Mouse (Mus musculus) macrophage (primary cell): ENCODE data around the gene Cdh22. TPM values are rescaled to one million over a fixed set of nuclear protein-coding genes. Genes with fewer than 3 reads are reported as not detected.

Experiments used
- H3K27ac ChIP-seq: fragments of 350-480 bp; formaldehyde crosslinking; 2 replicates; pipeline ENCODE4 v1.9.0; 2021
- H3K36me3 ChIP-seq: fragments of 350-480 bp; formaldehyde crosslinking; 2 replicates; pipeline ENCODE4 v1.9.0; 2021; ENCODE audit errors: inconsistent target
- H3K4me3 ChIP-seq: fragments of 350-480 bp; formaldehyde crosslinking; 2 replicates; pipeline ENCODE4 v1.9.0; 2021; ENCODE audit errors: inconsistent target
- H3K79me2 ChIP-seq: fragments of 350-480 bp; formaldehyde crosslinking; 2 replicates; pipeline ENCODE4 v1.9.0; 2021; ENCODE audit errors: inconsistent target
- WGBS: methylation state at CpG from one replicate; pipeline ENCODE4 v1.1.7; 2026; ENCODE audit warnings: inconsistent platforms; ENCODE audit not compliant: missing documents; 5-methylcytosine and 5-hydroxymethylcytosine counted together
- polyA plus RNA-seq: library from polyadenylated mRNA; stranded (reverse); fragments of 250-400 nt; gene quantifications from 3 replicates; pipeline ENCODE4 v1.2.4, GENCODE M21; 2018; ENCODE audit warnings: inconsistent platforms

The Cdh22 gene
- polyA plus RNA-seq, 1 experiment from 2014 or later: not detected

GRCm38 (mm10) chr2:165086634-165087033, 148.0 kb downstream of the Cdh22 start:
- H3K4me3 ChIP-seq: no peak overlapping the region
- 95% methylated on average over 4 of the region's 4 CpGs for WGBS
- no peaks in the 10 kb centered on the region for H3K79me2 ChIP-seq
- no peak overlapping the region for H3K27ac ChIP-seq
- no peaks in the 10 kb centered on the region for H3K36me3 ChIP-seq

DNA sequence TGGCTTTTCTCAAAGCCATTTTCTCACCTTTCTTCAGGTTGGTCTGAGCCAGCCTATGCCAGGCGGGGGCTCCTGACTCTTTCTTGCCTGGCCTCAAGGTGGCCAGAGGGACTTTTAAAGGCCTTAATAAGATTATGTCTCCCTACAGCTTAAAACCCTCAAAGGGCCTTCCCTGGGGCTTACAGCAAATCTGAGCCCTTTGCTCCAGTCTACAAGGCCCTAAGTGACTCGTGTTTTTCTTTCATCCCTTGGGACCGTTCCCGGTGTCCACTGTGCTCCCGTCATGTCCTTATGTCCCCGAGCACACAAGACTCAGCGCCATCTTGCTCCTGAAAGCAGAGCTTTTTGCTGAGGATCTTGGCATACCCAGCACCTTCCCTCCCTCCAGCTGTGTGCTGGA, 153.4 kb downstream of the Cdh22 start:
- no peaks in the 10 kb centered on the region for H3K79me2 ChIP-seq
- H3K36me3 ChIP-seq: no peaks in the 10 kb centered on the region
- H3K27ac ChIP-seq: no peak overlapping the region
- WGBS: 36% methylated on average over 7 of the region's 7 CpGs
- no peak overlapping the region for H3K4me3 ChIP-seq

DNA sequence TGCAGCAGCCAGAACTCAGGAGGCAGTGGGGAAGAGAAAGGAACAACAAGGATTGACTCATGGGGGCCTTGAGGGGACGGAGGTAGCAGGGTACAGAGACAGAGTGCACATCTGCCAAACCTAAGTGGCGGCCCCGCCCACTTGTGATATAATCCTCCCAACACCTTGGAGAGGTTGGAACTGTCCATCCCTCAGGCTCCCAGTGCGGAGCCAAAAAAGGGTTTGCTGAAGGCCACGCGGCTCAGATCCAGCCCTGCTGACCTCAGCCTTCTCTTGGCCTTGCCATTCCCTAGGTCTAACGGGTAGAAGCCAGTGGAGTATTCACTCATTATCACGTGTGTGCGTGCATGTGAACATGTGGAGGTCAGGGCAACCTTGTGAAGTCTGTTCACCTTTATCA, 154.0 kb downstream of the Cdh22 start:
- Histone ChIP-seq H3K4me3 (no peak overlapping the region), H3K27ac (no peak overlapping the region), H3K36me3 (no peaks in the 10 kb centered on the region), H3K79me2 (no peaks in the 10 kb centered on the region)
- 33% methylated on average over 9 of the region's 9 CpGs for WGBS

- Histone ChIP-seq H3K79me2 (no peaks in the 10 kb centered on the region), H3K36me3 (no peaks in the 10 kb centered on the region), H3K4me3 (no peak overlapping the region), H3K27ac (no peak overlapping the region)
- WGBS: 25% methylated on average over 10 of the region's 10 CpGs
Measured at GRCm38 (mm10) chr2:165078605-165079004, 156.0 kb downstream of the Cdh22 start.

DNA sequence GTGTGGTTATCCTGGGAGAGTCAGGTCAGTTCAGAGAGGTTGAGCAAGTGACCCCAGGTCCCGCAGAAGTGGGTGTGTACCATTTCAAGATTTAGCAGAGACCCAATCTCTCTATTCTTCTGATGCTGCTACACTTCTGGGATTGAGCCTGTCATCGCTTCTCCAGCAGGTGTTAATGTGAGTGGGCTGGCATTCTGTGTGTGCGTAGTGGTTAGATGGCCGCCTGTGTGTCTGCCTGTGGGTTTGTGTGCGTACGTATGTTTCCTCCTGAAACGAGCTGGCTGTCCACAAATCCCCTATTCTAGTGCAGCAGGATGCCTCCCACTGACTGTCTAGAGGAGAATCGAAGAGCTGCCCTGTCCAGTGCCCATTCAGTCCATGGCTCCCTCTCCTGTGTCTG, 156.6 kb downstream of the Cdh22 start:
- H3K4me3 ChIP-seq: no peak overlapping the region
- H3K36me3 ChIP-seq: no peaks in the 10 kb centered on the region
- 40% methylated on average over 8 of the region's 8 CpGs for WGBS
- H3K27ac ChIP-seq: no peak overlapping the region
- no peaks in the 10 kb centered on the region for H3K79me2 ChIP-seq

- Histone ChIP-seq H3K79me2 (no peaks in the 10 kb centered on the region), H3K4me3 (no peak overlapping the region), H3K36me3 (no peaks in the 10 kb centered on the region), H3K27ac (no peak overlapping the region)
- 15% methylated on average over 9 of the region's 9 CpGs for WGBS
Measured at GRCm38 (mm10) chr2:165077055-165077454, 157.6 kb downstream of the Cdh22 start.

DNA sequence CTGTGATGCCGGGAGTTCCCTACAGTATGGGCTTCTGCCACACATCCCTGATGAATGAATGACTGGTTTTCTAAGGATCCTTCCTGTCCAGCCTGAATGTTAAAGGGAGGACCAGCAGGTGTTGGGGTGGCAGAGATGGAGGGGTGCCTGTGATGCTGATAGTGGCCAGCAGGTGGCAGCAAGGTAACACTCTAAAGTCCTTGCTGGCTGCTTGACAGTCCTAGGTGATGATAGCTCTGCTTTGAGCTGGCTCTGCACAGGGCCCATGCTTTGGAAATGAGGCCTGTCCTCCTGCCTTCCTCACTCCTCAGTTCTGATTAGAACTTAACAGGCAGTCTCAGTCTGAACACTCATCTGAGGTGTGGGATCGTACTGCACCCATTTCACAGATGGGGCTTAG, 159.7 kb downstream of the Cdh22 start:
- Histone ChIP-seq H3K4me3 (no peak overlapping the region), H3K27ac (no peak overlapping the region), H3K36me3 (no peaks in the 10 kb centered on the region), H3K79me2 (no peaks in the 10 kb centered on the region)
- WGBS: 50% methylated on average over 2 of the region's 2 CpGs

GRCm38 (mm10) chr2:165074081-165074884, 160.4 kb downstream of the Cdh22 start:
- Histone ChIP-seq H3K27ac (no peak overlapping the region), H3K36me3 (no peaks in the 10 kb centered on the region), H3K79me2 (no peaks in the 10 kb centered on the region), H3K4me3 (no peak overlapping the region)
- WGBS: 44% methylated on average over 11 of the region's 11 CpGs

DNA sequence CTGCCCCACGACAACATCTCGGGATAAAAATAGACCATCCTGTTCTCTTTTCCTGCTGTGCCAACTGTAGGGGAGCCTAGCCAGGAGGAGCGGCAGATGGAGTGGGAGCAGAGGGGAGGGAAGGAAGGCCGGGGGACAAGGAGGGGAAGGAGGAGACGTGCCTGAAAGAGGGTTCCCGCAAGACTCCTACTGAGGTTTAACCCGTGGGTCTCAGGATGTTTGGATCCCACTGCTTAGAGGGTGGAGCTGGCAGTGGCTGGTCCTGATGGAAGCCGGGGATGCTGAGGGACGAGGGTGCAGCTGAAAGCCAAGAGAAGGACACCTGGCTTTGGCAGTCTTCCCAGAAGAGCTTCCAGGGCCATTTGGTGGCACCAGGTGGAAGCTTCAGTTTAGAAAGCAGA, 161.3 kb downstream of the Cdh22 start:
- WGBS: 16% methylated on average over 9 of the region's 9 CpGs
- Histone ChIP-seq H3K27ac (no peak overlapping the region), H3K36me3 (no peaks in the 10 kb centered on the region)

DNA sequence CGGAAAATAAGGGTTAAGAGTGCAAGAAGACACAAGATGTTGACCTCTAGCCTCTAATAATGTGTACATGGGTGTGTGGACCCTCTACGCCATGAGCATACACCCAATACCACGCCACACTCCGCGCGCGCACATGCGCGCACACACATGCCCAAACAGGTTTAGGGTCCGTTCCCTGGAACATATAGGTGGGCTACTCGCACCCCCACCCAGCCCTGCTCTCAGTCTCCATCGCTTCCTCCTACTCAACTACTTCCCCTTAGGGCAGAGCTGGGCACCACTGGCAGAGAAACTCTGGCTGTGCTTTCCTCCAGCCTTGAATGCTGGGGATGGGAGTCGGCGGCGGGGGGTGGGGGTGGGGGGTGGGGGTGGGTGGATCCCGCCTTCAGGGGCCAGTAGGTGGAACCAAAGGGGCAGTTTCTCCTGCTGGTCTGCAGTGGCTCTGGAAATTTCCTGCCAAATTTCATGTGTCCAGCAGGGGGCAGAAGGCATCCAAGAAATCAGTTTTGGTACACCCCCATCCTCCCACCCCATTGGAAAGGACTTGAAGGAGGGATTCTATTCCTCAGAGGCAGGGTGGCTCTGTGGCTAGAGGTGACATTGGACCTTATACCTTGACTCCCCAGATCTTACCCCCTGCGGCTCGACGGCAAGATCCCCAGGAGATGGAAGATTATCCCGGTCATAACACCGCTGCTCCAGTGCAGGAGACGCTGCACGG, 164.4 kb downstream of the Cdh22 start:
- Histone ChIP-seq H3K4me3 (no peak overlapping the region), H3K36me3 (peaks cover 24% of the 10 kb centered on the region), H3K27ac (no peak overlapping the region), H3K79me2 (no peaks in the 10 kb centered on the region)
- 38% methylated on average over 20 of the region's 23 CpGs for WGBS

More for the DNA sequence above, 161.3 kb downstream of the Cdh22 start:
- no peaks in the 10 kb centered on the region for H3K79me2 ChIP-seq
- H3K4me3 ChIP-seq: no peak overlapping the region

- Histone ChIP-seq H3K36me3 (peaks cover 29% of the 10 kb centered on the region), H3K4me3 (no peak overlapping the region), H3K27ac (no peak overlapping the region), H3K79me2 (no peaks in the 10 kb centered on the region)
- 100% methylated on average over 2 of the region's 2 CpGs for WGBS
Measured at GRCm38 (mm10) chr2:165068806-165069205, 165.8 kb downstream of the Cdh22 start.

GRCm38 (mm10) chr2:165064489-165064888, 170.2 kb downstream of the Cdh22 start:
- no peak overlapping the region for H3K4me3 ChIP-seq
- H3K36me3 ChIP-seq: peaks cover 29% of the 10 kb centered on the region
- H3K79me2 ChIP-seq: no peaks in the 10 kb centered on the region; the same call in 1 of the 2 replicates
- H3K27ac ChIP-seq: no peak overlapping the region
- WGBS: 82% methylated on average over 7 of the region's 7 CpGs

DNA sequence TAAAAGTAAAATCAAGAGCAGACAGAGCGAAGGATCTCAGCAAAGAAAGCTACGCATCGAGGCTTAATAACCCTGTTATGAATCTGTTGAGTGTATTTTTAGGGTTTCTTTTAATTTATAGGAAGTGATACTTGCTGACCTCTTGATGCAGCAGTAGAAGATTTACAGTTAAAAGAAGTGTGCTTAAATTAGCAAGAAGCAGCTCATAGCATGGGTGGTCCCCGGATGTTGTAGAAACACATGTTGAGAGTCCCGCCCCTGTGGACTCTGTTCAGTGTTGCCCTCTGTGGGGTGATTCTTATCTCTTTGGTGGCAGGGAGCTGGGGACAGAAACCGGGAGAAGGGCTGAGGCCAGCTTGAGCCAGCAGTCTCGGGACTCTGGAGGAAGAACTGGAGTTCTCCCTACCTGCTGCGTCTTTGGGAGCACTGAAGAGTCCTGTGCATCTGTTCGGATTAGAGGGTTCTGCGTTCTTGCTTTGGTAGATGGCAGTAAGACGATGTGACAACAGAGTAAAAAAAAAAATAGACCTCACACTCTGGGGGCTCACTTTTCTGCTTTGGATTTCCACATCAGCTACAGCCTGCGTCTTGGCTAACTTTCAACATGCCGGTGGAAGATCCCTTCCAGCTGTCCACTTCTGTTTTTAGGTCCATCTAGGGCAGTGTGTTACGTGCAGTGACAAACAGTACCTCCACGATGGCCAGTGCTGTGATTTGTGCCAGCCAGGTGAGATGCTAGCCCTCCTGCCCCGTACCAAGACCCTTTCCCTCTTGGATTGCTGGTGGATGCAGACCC, 172.8 kb downstream of the Cdh22 start:
- 52% methylated on average over 16 of the region's 16 CpGs for WGBS
- peaks cover 19% of the 10 kb centered on the region for H3K36me3 ChIP-seq
- H3K79me2 ChIP-seq: peaks cover under 1% of the 10 kb centered on the region; the same call in 1 of the 2 replicates
- H3K27ac ChIP-seq: peak overlapping the region; percentile 86
- H3K4me3 ChIP-seq: no peak overlapping the region
